Mouse (Mus musculus) intestine, embryonic 16.5 days (tissue): ENCODE results near the gene Mfsd6. TPM values are rescaled to one million over a fixed set of nuclear protein-coding genes. Genes with fewer than 3 reads are reported as not detected.

ENCODE experiments used
- polyA plus RNA-seq: library from polyadenylated mRNA; unstranded; fragments of >200 nt; fragmentation: Nextera tagmentation; extraction: Ambion mirVana; gene quantifications from 2 replicates; pipeline ENCODE4 v1.2.1, GENCODE M21; 2015

The Mfsd6 gene
- polyA plus RNA-seq, 1 experiment from 2014 or later, result 3.6 TPM

Other genes starting within 250 kb of the Mfsd6 start
- 4.6 and 5.3 TPM in 2 replicates for gene Nab1, start 226.8 kb downstream of the Mfsd6 start, polyA plus RNA-seq
- 4.9 and 5.7 TPM in 2 replicates for gene Nemp2, start 96.8 kb downstream of the Mfsd6 start, polyA plus RNA-seq
- gene Inpp1, start 90.2 kb upstream of the Mfsd6 start, polyA plus RNA-seq, result 17.7 and 18.8 TPM in 2 replicates
- gene Hibch, start 117.5 kb upstream of the Mfsd6 start, polyA plus RNA-seq, result 25.5 and 26.3 TPM in 2 replicates